Mouse (Mus musculus): ENCODE data around the gene Cacna1d. TPM values are rescaled to one million over a fixed set of nuclear protein-coding genes. Genes with fewer than 3 reads are reported as not detected.

The Cacna1d gene
- total and polyA plus RNA-seq, 3 experiments, result 0.04 to 0.66 (median 0.08) TPM

GRCm38 (mm10) chr14:30435316-30435715 is 55.9 kb downstream of the Cacna1d start:
- Histone ChIP-seq H3K27ac (ENCODE audit: insufficient read depth, low read depth) (no peak overlapping the region), H3K36me3 (replicated peaks in 1 of 2; ENCODE audit: control insufficient read depth in 1 of 2, insufficient read depth in 1 of 2, low read length in 1 of 2) (no peaks in the 10 kb centered on the region), H3K9ac (ENCODE audit: insufficient read depth, low read depth) (no peak overlapping the region), H3K27me3 (replicated peaks) (no peaks in the 10 kb centered on the region), H3K9me3 (replicated peaks; ENCODE audit: low read length) (peaks cover 3% of the 10 kb centered on the region), H3K79me2 (replicated peaks; ENCODE audit: control insufficient read depth, extremely low read depth, insufficient read depth, poor library complexity, severe bottlenecking) (no peaks in the 10 kb centered on the region), H3K4me2 (ENCODE audit: insufficient read depth, low read depth, poor library complexity, severe bottlenecking) (no peak overlapping the region), H3K4me1 (ENCODE audit: control insufficient read depth in 1 of 2, insufficient read depth in 2 of 2) (no peaks in the 10 kb centered on the region), H3K4me3 (replicated peaks in 1 of 3; ENCODE audit: low read depth in 2 of 3, low read length in 2 of 3, poor library complexity in 1 of 3) (no peak overlapping the region)
- in situ Hi-C loops (cut with MboI; ENCODE audit: low pct_ligation_motif_present, low pct_unique_long_range_greater_than_20kb, low sequenced_read_pairs) (no loop called here), dilution Hi-C loops (cut with MboI; ENCODE audit: extremely low pct_ligation_motif_present, extremely low pct_unique_long_range_greater_than_20kb, low sequenced_read_pairs) (no loop called here)
- TF ChIP-seq MAX (IDR thresholded peaks at IDR 0.05; ENCODE audit: low read length) (no peak), TCF12 (IDR thresholded peaks at IDR 0.05; ENCODE audit: low read depth, low read length) (no peak), MXI1 (IDR thresholded peaks at IDR 0.05; ENCODE audit: low read depth, low read length) (no peak), ZKSCAN1 (IDR thresholded peaks at IDR 0.05; ENCODE audit: borderline replicate concordance, low read depth, low read length) (no peak), MAFK (IDR thresholded peaks at IDR 0.05; ENCODE audit: insufficient replicate concordance, low read length) (no peak), MYC (IDR thresholded peaks at IDR 0.05; ENCODE audit: low read depth, low read length) (no peak), NELFE (IDR thresholded peaks at IDR 0.05; ENCODE audit: low read depth, low read length) (no peak), PAX5 (IDR thresholded peaks at IDR 0.05; ENCODE audit: low read length) (no peak), MAZ (IDR thresholded peaks at IDR 0.05; ENCODE audit: low read depth, low read length) (no peak), JUND (conservative IDR thresholded peaks at IDR 0.05; ENCODE audit: low read depth, low read length) (no peak), BHLHE40 (IDR thresholded peaks at IDR 0.05; ENCODE audit: low read depth, low read length) (no peak), CTCF (conservative IDR thresholded peaks at IDR 0.05 in 1 of 2, IDR thresholded peaks at IDR 0.05 in 1 of 2; ENCODE audit: low read depth in 2 of 2, low read length in 2 of 2) (no peak), JUN (IDR thresholded peaks at IDR 0.05; ENCODE audit: insufficient read depth, low read depth, low read length) (no peak)
- DNase-seq (ENCODE audit: extremely low read depth), result no peak

GRCm38 (mm10) chr14:30430446-30430845 is 60.8 kb downstream of the Cacna1d start:
- Histone ChIP-seq H3K79me2 (replicated peaks; ENCODE audit: control insufficient read depth, extremely low read depth, insufficient read depth, poor library complexity, severe bottlenecking) (no peaks in the 10 kb centered on the region), H3K9ac (ENCODE audit: insufficient read depth, low read depth) (no peak overlapping the region), H3K36me3 (replicated peaks in 1 of 2; ENCODE audit: control insufficient read depth in 1 of 2, insufficient read depth in 1 of 2, low read length in 1 of 2) (no peaks in the 10 kb centered on the region), H3K27ac (ENCODE audit: insufficient read depth, low read depth) (no peak overlapping the region), H3K27me3 (replicated peaks) (no peaks in the 10 kb centered on the region), H3K9me3 (replicated peaks; ENCODE audit: low read length) (no peaks in the 10 kb centered on the region), H3K4me3 (replicated peaks in 1 of 3; ENCODE audit: low read depth in 2 of 3, low read length in 2 of 3, poor library complexity in 1 of 3) (no peak overlapping the region), H3K4me2 (ENCODE audit: insufficient read depth, low read depth, poor library complexity, severe bottlenecking) (no peak overlapping the region), H3K4me1 (ENCODE audit: control insufficient read depth in 1 of 2, insufficient read depth in 2 of 2) (no peaks in the 10 kb centered on the region)
- TF ChIP-seq ZMIZ1 (IDR thresholded peaks at IDR 0.05; ENCODE audit: low read depth, low read length) (no peak), TBP (conservative IDR thresholded peaks at IDR 0.05; ENCODE audit: low read depth, low read length) (no peak), RAD21 (IDR thresholded peaks at IDR 0.05; ENCODE audit: low read depth, low read length) (no peak), ELF1 (IDR thresholded peaks at IDR 0.05; ENCODE audit: low read depth, low read length) (no peak), CTCF (conservative IDR thresholded peaks at IDR 0.05 in 1 of 2, IDR thresholded peaks at IDR 0.05 in 1 of 2; ENCODE audit: low read depth in 2 of 2, low read length in 2 of 2) (no peak), EP300 (IDR thresholded peaks at IDR 0.05; ENCODE audit: low read length) (no peak), HCFC1 (IDR thresholded peaks at IDR 0.05; ENCODE audit: low read depth, low read length) (no peak), MXI1 (IDR thresholded peaks at IDR 0.05; ENCODE audit: low read depth, low read length) (no peak), MYC (IDR thresholded peaks at IDR 0.05; ENCODE audit: low read depth, low read length) (no peak), NELFE (IDR thresholded peaks at IDR 0.05; ENCODE audit: low read depth, low read length) (no peak), MEF2A (IDR thresholded peaks at IDR 0.05; ENCODE audit: borderline replicate concordance, low read depth, low read length) (no peak), USF2 (conservative IDR thresholded peaks at IDR 0.05; ENCODE audit: low read depth, low read length) (no peak), ZNF384 (IDR thresholded peaks at IDR 0.05; ENCODE audit: low read depth, low read length) (no peak), ZKSCAN1 (IDR thresholded peaks at IDR 0.05; ENCODE audit: borderline replicate concordance, low read depth, low read length) (no peak), SMC3 (IDR thresholded peaks at IDR 0.05; ENCODE audit: low read depth, low read length) (no peak), KAT2A (IDR thresholded peaks at IDR 0.05; ENCODE audit: insufficient replicate concordance, low read length) (no peak), UBTF (IDR thresholded peaks at IDR 0.05; ENCODE audit: low read depth, low read length) (no peak), SIN3A (IDR thresholded peaks at IDR 0.05; ENCODE audit: low read length) (no peak)
- DNase-seq (ENCODE audit: extremely low read depth), result no peak
- in situ Hi-C loops (cut with MboI; ENCODE audit: low pct_ligation_motif_present, low pct_unique_long_range_greater_than_20kb, low sequenced_read_pairs), result no loop called here
- dilution Hi-C loops (cut with MboI; ENCODE audit: extremely low pct_ligation_motif_present, extremely low pct_unique_long_range_greater_than_20kb, low sequenced_read_pairs), result no loop called here

All from CH12.LX (cell line).